Mouse (Mus musculus): Measurements from ENCODE around the gene Ptpn5.

Gene Ptpn5

GRCm38 (mm10) chr7:47072551-47072950 lies 60.9 kb downstream of the Ptpn5 start:
- in situ Hi-C loops (cut with MboI; ENCODE audit: unreplicated experiment in 2 of 2), result no loop called here

DNA sequence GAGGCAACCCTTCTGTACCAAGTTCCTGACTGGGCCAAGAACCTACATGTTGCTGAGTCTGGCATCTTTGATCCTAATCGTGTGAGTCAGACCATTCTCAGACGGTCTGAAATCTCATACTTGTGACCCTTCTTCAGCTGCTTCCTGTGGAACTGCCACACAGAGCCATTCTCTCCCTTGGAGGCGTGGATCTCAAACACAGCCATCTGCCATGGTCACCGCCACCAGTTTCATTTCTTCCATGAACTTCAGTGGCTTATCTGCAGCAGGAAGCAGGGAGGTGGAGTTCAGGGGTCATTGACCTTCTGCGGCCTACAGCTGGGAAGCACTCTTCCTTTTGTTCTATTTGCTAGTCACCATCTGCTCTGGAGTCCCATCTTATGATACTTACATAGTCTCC lies 65.6 kb downstream of the Ptpn5 start:
- in situ Hi-C loops (cut with MboI; ENCODE audit: unreplicated experiment in 2 of 2), result no loop called here

GRCm38 (mm10) chr7:47066942-47067341 lies 66.5 kb downstream of the Ptpn5 start:
- in situ Hi-C loops (cut with MboI; ENCODE audit: unreplicated experiment in 2 of 2), result no loop called here

DNA sequence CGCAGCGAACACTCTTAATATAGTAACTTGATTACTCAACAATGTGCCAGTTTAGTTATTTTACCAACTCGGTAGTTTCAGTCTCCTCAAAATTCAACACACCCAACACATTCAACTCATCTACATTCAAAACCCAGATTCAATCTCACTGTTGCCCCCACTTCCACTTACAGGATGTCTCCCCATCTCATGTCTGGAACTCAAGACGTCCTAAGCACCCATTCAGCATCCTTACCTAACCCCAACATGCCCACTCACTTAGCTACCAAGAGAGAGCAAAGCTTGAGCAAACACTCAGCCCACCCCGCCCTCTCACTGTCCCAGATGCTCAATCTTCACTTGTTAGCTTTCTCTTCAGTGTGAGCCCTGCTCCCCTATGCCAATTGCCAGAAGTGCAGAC lies 71.9 kb downstream of the Ptpn5 start:
- in situ Hi-C loops (cut with MboI; ENCODE audit: unreplicated experiment in 2 of 2), result no loop called here

DNA sequence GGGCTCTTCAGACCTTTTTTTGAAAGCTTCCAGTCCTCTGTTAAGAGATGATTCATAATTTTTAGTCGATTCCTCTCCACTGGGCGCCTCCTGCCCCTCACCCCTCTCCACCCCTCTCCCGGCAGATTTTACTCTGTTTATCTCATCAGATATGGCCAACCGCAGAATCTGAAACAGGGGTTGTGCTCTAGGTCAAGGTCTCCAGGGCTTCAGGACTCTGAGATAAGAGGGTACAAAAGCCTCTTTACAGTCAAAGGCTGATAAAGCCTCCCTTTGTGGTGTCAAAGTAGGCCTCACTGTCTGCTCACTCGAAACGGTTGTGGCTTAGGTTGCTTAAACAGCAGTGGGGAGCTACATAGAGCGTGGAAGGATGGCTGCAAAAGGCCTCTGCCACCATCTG lies 74.1 kb downstream of the Ptpn5 start:
- in situ Hi-C loops (cut with MboI; ENCODE audit: unreplicated experiment in 2 of 2), result no loop called here

- in situ Hi-C loops (cut with MboI; ENCODE audit: unreplicated experiment in 2 of 2), result no loop called here
Measured at GRCm38 (mm10) chr7:47056273-47056672, 77.2 kb downstream of the Ptpn5 start.

DNA sequence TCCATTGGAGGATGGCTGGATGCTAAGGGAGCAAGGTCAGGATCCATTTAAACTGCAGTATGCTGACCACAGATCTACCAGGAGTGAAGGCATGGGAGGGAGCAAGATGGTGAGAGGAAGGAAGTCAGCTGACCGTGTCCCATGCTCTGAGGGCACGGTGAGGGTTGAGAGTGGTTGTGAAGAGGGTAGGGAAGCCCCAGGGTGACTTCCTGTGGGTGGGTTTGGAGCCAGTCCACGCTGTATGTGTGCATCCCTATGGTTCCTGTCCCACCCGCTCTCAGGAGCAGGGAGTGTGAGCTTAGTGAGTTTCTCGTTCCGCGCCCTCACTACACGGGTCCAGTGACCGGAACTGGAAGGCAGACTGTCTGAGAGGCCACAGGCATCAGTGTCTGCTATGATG lies 77.7 kb downstream of the Ptpn5 start:
- in situ Hi-C loops (cut with MboI; ENCODE audit: unreplicated experiment in 2 of 2), result no loop called here

DNA sequence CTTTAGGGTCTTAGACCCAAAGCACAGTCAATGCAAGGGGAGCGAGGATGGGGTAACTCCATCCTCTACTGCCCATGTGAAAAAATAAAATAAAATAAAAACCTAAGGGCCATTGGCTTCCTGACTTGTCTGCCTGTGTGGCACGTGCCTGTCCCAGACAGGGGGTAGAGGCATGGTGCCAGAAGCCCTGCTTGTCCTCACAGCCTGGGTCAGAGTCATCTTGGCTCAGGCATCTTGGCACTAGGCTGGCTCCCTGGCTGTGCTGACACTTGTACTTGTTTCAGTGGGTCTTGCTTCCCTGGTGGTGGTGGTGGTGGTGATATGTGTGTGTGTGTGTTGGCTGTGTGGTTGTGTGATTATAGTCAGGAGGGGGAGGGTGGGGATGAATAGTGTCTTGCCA lies 78.8 kb downstream of the Ptpn5 start:
- in situ Hi-C loops (cut with MboI; ENCODE audit: unreplicated experiment in 2 of 2), result no loop called here

DNA sequence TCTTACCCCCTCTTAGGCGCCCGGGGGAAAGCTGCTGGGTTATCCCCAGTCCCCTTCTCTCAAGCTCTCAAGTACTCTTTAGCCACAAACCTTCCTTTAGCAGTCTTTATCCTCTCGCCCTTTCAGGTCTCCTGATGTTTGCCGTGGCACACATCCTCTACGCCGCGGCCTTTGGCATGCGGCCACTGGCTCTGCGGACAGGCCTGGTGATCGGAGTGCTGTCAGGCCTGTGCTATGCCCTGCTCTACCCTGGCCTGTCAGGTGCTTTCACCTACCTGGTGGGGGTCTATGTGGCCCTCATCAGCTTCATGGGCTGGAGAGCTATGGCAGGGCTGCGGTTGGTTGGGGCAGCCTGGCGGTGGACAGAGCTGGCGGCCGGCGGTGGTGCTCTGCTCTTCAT lies 80.2 kb downstream of the Ptpn5 start:
- in situ Hi-C loops (cut with MboI; ENCODE audit: unreplicated experiment in 2 of 2), result no loop called here

DNA sequence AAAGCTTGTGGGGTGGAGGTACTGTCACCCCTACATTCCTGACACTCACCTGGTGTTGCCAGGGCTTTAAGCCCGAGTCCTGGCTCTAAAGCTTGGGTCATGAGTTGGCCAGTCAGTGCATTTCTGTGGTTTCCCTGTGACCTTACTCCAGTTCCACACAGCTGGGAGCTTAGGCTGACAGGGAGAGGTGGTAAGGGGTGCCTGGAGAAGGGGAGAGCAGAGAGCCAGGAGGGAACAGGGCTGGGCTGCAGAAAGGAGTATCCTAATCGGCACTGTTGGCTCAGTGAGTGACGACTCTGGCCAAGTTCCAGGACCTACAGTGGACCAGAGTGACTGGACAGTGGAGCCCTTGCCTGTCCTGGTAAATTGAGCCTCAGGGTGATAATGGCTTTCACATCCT lies 81.2 kb downstream of the Ptpn5 start:
- in situ Hi-C loops (cut with MboI; ENCODE audit: unreplicated experiment in 2 of 2), result no loop called here

DNA sequence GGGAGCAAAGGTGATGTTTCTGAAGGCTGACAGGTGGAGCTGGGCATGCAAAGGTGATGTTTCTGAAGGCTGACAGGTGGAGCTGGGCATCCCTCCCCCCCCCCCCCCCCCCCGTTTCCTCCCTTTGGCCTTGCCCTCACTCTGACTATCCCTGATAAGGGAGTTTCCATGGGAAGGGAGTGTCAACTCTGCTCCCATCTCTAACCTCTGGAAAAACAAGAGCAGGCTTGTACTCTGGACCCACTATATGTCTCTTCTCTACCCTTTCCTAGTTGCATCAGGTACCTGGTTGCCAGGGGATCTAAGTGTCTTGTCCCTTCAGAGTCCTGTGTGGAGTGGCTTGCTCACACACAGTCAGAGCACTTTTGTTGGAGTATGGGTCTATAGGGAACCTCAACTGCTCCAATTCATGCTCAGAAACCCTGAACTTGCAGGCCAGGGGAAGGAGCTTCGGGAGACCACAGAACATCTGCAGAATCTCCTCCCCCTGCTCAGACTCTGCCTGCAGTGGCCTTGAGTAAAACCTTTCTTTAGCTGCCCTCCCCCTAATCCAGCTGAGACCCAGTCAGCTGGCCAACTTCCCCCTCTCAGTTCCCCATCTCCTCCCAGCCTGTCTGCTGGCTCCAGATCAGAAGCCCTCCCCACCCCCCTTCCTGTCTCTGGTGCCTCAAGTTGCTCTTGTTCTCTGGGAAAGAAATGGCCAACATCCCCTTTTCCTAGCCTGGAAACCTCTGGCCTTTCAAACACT lies 81.9 kb downstream of the Ptpn5 start:
- in situ Hi-C loops (cut with MboI; ENCODE audit: unreplicated experiment in 2 of 2), result no loop called here

GRCm38 (mm10) chr7:47050766-47051165 lies 82.7 kb downstream of the Ptpn5 start:
- in situ Hi-C loops (cut with MboI; ENCODE audit: unreplicated experiment in 2 of 2), result no loop called here

DNA sequence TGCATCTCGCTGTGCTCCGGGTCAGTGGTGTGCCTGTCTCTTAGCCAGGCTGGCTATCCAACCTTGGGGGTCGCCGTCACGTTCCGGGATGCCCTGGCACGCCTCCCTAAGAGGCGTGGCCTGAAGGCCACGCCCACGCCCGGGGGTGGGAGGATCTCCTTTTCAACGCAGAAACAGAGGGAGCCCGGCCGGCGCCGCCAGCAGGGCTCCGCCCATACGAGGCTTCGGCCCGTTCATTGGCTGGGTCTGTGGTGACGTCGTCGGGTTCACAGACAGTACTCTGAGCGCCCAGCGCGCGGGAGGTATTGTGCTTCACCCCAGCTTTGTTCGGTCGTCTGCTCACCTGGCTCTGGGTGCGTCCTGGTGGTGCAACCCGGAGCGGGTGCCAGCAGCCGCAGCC lies 83.1 kb downstream of the Ptpn5 start, which contains the start of gene Tmem86a:
TSS of gene Tmem86a (plus strand) at position 236 of the 400 bp plus-strand sequence.
- in situ Hi-C loops (cut with MboI; ENCODE audit: unreplicated experiment in 2 of 2), result no loop called here

DNA sequence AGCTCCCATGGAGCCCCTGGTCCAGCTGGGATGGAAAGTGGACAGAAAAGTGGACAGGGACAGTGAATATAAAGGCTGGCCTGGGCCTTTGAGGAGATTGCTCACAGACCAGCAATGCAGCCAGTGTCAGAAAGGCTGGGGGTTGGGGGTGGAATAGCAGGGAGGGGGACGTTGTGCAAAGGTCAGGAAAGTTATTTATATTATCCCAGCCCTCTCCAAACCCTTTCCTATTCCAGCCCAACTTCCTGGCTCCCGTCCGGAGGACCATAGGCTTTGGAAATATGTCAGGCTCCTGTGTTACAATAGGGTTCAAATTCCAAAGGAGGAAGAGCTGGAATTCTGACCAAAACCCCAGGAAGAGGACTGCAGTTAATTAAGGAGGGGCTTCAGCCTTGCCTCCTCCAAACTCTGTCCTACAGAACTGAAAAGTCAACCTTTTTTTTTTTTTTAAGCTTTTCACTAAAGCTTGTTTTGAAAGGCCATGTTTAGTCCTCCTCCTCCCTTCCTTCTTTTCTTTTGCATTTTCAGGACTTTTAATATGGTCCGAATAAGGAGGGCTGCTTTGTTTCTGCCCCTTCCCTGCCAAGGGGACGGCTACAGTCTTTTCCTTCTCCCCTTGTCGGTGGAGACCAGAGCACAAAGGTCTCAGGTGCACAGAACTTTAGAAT lies 90.5 kb downstream of the Ptpn5 start:
- in situ Hi-C loops (cut with MboI; ENCODE audit: unreplicated experiment in 2 of 2), result no loop called here

DNA sequence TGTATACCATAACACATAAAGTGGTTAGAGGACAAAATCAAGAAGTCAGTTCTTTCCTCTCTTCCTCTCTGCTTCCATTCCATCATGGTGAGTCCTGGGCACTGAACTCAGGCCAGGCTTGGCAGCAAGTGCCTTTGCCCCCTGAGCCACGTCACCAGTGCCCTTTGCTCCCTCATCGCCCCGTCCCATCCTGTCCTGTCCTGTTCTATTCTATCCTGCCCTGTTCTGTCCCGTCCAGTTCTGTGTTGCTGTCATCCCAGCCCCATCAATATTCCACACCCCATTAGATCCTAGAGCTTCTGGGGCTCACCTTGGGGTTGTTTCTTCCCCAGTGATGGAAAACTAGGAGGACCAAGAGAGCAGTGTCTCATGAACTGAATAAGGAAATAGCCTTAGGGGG lies 91.4 kb downstream of the Ptpn5 start:
- in situ Hi-C loops (cut with MboI; ENCODE audit: unreplicated experiment in 2 of 2), result no loop called here

DNA sequence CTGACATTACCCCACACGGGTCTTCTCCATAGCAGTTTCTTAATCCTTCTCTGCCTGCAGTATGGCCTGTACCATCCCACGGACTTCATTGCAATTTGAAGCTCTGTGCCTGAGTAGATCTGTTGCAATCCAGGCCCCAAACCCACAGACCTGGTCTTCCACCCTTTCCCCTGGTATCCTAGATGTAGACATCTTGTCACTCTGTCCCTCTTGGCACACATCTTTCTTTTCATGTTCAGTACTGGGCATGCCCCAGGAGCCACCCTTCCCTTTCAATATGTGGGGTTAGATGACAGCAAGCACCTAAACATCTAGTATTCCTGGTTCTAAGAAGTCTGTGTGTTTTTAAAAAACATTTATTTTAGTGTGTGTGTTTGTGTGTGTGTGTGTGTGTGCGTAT lies 91.8 kb downstream of the Ptpn5 start:
- in situ Hi-C loops (cut with MboI; ENCODE audit: unreplicated experiment in 2 of 2), result no loop called here

DNA sequence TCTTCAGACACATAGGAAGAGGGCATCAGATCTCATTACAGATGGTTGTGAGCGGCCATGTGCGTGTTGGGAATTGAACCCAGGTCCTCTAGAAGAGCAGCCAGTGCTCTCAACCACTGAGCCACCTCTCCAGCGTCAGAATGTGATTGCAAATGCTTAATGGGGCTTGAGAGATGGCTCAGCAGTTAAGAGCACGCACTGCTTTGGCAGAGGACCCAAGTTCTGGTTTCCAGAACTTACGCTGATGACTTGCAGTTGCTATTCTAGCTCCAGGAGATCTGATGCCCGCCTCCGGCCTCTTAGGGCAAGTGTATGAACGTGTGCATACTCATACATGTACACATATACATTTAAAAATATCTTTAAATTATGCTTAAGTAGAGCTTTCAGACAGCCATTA lies 98.1 kb downstream of the Ptpn5 start:
- in situ Hi-C loops (cut with MboI; ENCODE audit: unreplicated experiment in 2 of 2), result no loop called here

DNA sequence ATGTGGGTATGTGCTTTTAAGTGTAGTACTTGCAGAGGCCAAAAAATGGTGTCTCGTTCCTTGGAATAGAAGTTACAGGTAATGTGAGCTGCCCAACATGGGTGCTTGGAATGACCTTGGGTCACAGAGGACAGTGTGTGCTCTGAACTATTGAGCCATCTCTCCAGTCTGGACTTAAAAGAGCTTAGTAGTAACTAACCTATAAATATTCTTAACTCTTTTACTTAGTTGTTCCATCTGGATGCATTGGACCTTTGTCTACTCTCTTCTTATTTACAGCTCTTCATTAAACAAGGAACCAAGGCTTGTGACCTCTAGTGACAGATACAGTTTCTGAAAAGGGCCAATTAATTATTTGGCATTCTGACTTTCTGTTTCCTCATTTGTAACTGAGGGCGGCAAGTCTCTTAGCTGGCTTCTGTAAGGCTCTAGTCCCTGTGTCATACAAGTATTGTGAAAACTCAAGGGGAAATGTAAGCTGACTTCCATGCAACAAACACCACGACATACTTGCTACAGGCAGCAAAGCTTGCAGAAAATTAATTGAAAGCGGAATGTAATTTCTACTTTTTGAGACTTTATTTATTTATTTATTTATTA lies 98.6 kb downstream of the Ptpn5 start:
- in situ Hi-C loops (cut with MboI; ENCODE audit: unreplicated experiment in 2 of 2), result no loop called here

GRCm38 (mm10) chr7:47031371-47031770 lies 102.1 kb downstream of the Ptpn5 start:
- in situ Hi-C loops (cut with MboI; ENCODE audit: unreplicated experiment in 2 of 2), result no loop called here

DNA sequence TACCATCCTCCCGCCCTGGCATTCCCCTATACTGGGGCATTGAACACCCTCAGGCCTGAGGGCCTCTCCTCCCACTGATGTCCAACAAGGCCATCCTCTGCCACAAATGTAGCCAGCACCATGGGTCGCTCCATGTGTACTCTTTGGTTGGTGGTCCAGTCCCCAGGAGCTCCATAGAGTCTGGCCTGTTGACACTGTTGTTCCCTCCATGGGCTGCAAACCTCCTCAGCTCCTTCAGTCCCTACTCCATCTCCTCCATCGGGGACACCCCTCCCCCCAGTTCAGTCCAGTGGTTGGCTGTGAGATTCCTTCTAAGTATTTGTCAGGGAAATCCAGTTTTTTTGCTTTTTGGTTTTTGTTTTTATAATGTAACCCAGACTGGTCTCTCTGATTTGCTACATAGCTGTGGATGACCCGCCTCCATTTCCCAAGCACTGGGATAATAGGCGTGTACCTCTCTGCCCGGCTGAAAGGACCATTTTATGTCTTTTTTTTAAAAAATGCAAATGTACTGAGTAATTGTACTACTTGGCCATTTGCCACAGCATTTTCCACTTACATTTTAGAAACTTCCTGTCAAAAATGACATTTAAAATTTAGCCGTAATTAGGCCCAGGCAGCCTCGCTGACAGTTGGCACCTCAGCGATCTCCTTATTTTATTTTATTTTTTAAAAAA lies 102.8 kb downstream of the Ptpn5 start:
- in situ Hi-C loops (cut with MboI; ENCODE audit: unreplicated experiment in 2 of 2), result no loop called here
